Mouse (Mus musculus) fibroblast of lung, adult 2 months (primary cell): ENCODE data around the gene Pdk2.

Experiments used
- DNase-seq: peaks from one replicate; pipeline ENCODE4 v3.0.0-alpha.2; 2011; ENCODE audit warnings: low read depth

The Pdk2 gene

GRCm38 (mm10) chr11:95070140-95071107 lies 29.3 kb upstream of the Pdk2 start:
- no peak for DNase-seq

GRCm38 (mm10) chr11:95069226-95069957 lies 28.2 kb upstream of the Pdk2 start:
- no peak for DNase-seq

- DNase-seq, result no peak
Observed at GRCm38 (mm10) chr11:95056768-95057501, 15.8 kb upstream of the Pdk2 start.

- DNase-seq, result no peak
Observed at GRCm38 (mm10) chr11:95053062-95053461, 11.9 kb upstream of the Pdk2 start.

- no peak for DNase-seq
Observed at GRCm38 (mm10) chr11:95046980-95047680, 6.0 kb upstream of the Pdk2 start.

GRCm38 (mm10) chr11:95044185-95044870 lies 3.2 kb upstream of the Pdk2 start:
- no peak for DNase-seq

GRCm38 (mm10) chr11:95043608-95044007 lies 2.5 kb upstream of the Pdk2 start:
- no peak for DNase-seq

- no peak for DNase-seq
Observed at GRCm38 (mm10) chr11:95043060-95043459, 1.9 kb upstream of the Pdk2 start.

- DNase-seq, result peak; percentile 66
Observed at GRCm38 (mm10) chr11:95042096-95042495, 942 bp upstream of the Pdk2 start.

- DNase-seq, result peak; percentile 19
Observed at GRCm38 (mm10) chr11:95040491-95041138, 539 bp downstream of the Pdk2 start.

- DNase-seq, result no peak
Observed at GRCm38 (mm10) chr11:95039766-95040165, 1.4 kb downstream of the Pdk2 start.

GRCm38 (mm10) chr11:95038818-95039655 lies 2.1 kb downstream of the Pdk2 start:
- no peak for DNase-seq

GRCm38 (mm10) chr11:95038156-95038817 lies 2.9 kb downstream of the Pdk2 start:
- no peak for DNase-seq

- DNase-seq, result no peak
Observed at GRCm38 (mm10) chr11:95037306-95037705, 3.8 kb downstream of the Pdk2 start.

GRCm38 (mm10) chr11:95036521-95036920 lies 4.6 kb downstream of the Pdk2 start:
- no peak for DNase-seq

GRCm38 (mm10) chr11:95034902-95035301 lies 6.3 kb downstream of the Pdk2 start:
- DNase-seq, result no peak

- no peak for DNase-seq
Observed at GRCm38 (mm10) chr11:95033617-95034016, 7.5 kb downstream of the Pdk2 start.

GRCm38 (mm10) chr11:95032945-95033344 lies 8.2 kb downstream of the Pdk2 start:
- no peak for DNase-seq

- no peak for DNase-seq
Observed at GRCm38 (mm10) chr11:95027850-95028470, 13.2 kb downstream of the Pdk2 start.
